Comparison of ENCODE assay signal across 8 mouse cellular contexts in genomic region chr14:27428973-27429711, GRCm38 (mm10). TPM values are rescaled to one million over a fixed set of nuclear protein-coding genes. Genes with fewer than 3 reads are reported as not detected.
A peak's percentile ranks its signal among the peaks of the same experiment; 100 is the strongest.
DNase-seq lines count a peak whose midpoint lies in the region; ATAC-seq and TF ChIP-seq lines count a peak whose summit lies in the region.

No protein-coding gene starts in this region.

- no peaks in the 10 kb centered on the region for H3K4me1 ChIP-seq in ES-Bruce4 (ENCODE audit: control insufficient read depth, insufficient read depth, low read length)
- H3K4me1 ChIP-seq in forebrain, embryonic 13.5 days: peaks cover 7% of the 10 kb centered on the region; the same call in 1 of the 2 replicates
- no peaks in the 10 kb centered on the region for H3K4me1 ChIP-seq in lung, embryonic 14.5 days (ENCODE audit: insufficient read depth)
- peaks cover 3% of the 10 kb centered on the region for H3K4me1 ChIP-seq in olfactory bulb, adult 2 months (ENCODE audit: control insufficient read depth, insufficient read depth, low read length)
- peaks cover 3% of the 10 kb centered on the region; the same call in 1 of the 2 replicates for H3K4me1 ChIP-seq in thymus, adult 2 months (replicated peaks; ENCODE audit: control insufficient read depth, insufficient read depth, low read length)

- no peak for TF ChIP-seq CTCF in ES-Bruce4 (IDR thresholded peaks at IDR 0.05; ENCODE audit: low read depth, low read length)
- TF ChIP-seq CTCF in lung, embryonic 14.5 days (IDR thresholded peaks at IDR 0.05; ENCODE audit: low read depth): no peak
- TF ChIP-seq CTCF in olfactory bulb, adult 2 months (IDR thresholded peaks at IDR 0.05; ENCODE audit: insufficient read depth, low read depth, low read length): no peak
- TF ChIP-seq CTCF in thymus, adult 2 months (IDR thresholded peaks at IDR 0.05; ENCODE audit: borderline replicate concordance, control insufficient read depth, extremely low read depth, insufficient read depth, low read length, poor library complexity): no peak

- TF ChIP-seq POLR2A in ES-Bruce4 (IDR thresholded peaks at IDR 0.05; ENCODE audit: insufficient read depth, low read length): no peak
- no peak; the same call in 1 of the 2 replicates for TF ChIP-seq POLR2A in olfactory bulb, adult 2 months (IDR thresholded peaks at IDR 0.05; ENCODE audit: insufficient read depth, low read depth, low read length)
- no peak; the same call in 1 of the 2 replicates for TF ChIP-seq POLR2A in thymus, adult 2 months (IDR thresholded peaks at IDR 0.05; ENCODE audit: control insufficient read depth, extremely low read depth, insufficient read depth, low read length, poor library complexity)

- 0 out of 2 replicates have a peak, but pooled peaks have one; percentile 1 for TF ChIP-seq EP300 in ES-Bruce4 (IDR thresholded peaks at IDR 0.05; ENCODE audit: insufficient read depth, low read depth, low read length)

- H3K4me2 ChIP-seq in forebrain, embryonic 13.5 days: peak overlapping the region; percentile 79
- H3K4me2 ChIP-seq in lung, embryonic 14.5 days: peak overlapping the region; percentile 91

- WGBS in forebrain, embryonic 13.5 days: under 1% methylated on average over 45 of the region's 78 CpGs
- under 1% methylated on average over 73 of the region's 78 CpGs for WGBS in lung, embryonic 14.5 days
- under 1% methylated on average over 76 of the region's 78 CpGs for WGBS in olfactory bulb, adult 2 months
- WGBS in thymus, adult 2 months: 1% methylated on average over 78 of the region's 78 CpGs

- intact Hi-C loops in heart, postnatal 14 days (cut with DNase I): loop anchor here (10.0 kb wide), 1 partner anchor 384 kb away; no protein-coding TSS in a partner anchor

- peak overlapping the region; percentile 79 for H3K27ac ChIP-seq in ES-Bruce4 (ENCODE audit: insufficient read depth, low read length)
- peak overlapping the region; percentile 98 for H3K27ac ChIP-seq in forebrain, embryonic 13.5 days
- H3K27ac ChIP-seq in lung, embryonic 14.5 days (ENCODE audit: low read depth): peak overlapping the region; percentile 100
- H3K27ac ChIP-seq in olfactory bulb, adult 2 months (ENCODE audit: insufficient read depth, low read depth, low read length): peak overlapping the region; percentile 98
- H3K27ac ChIP-seq in thymus, adult 2 months (ENCODE audit: control insufficient read depth, insufficient read depth, low read length): peak overlapping the region; percentile 70

- DNase-seq in c-Kit-positive CD71-positive TER-119-positive erythroid progenitor cells, embryonic 14.5 days (ENCODE audit: low spot score): peak; percentile 63
- DNase-seq in heart, postnatal 14 days: peak; percentile 86
- peak; percentile 77 to 84 for DNase-seq in layer of hippocampus, adult 18-20 months (ENCODE audit: low spot score in 2 of 2)
- peak; percentile 86 for DNase-seq in lung, embryonic 14.5 days
- DNase-seq in thymus, adult 2 months: peak; percentile 75

- ATAC-seq in forebrain, embryonic 13.5 days: peak; percentile 89
- ATAC-seq in lung, embryonic 14.5 days (ENCODE audit: insufficient read depth): peak; percentile 84

- peak overlapping the region; percentile 97 for H3K9ac ChIP-seq in ES-Bruce4 (ENCODE audit: low read depth, poor library complexity, severe bottlenecking)
- peak overlapping the region; percentile 88 for H3K9ac ChIP-seq in forebrain, embryonic 13.5 days
- peak overlapping the region; percentile 91 for H3K9ac ChIP-seq in lung, embryonic 14.5 days

- peaks cover 6% of the 10 kb centered on the region; the same call in 1 of the 2 replicates for H3K9me3 ChIP-seq in ES-Bruce4 (replicated peaks; ENCODE audit: control insufficient read depth, insufficient read depth, low read length, poor library complexity, severe bottlenecking)
- peaks cover 8% of the 10 kb centered on the region for H3K9me3 ChIP-seq in forebrain, embryonic 13.5 days (replicated peaks)
- H3K9me3 ChIP-seq in lung, embryonic 14.5 days (ENCODE audit: low read depth, low read length): peaks cover 20% of the 10 kb centered on the region

- H3K36me3 ChIP-seq in ES-Bruce4 (ENCODE audit: control insufficient read depth, insufficient read depth, low read length, poor library complexity, severe bottlenecking): peaks cover 21% of the 10 kb centered on the region
- H3K36me3 ChIP-seq in forebrain, embryonic 13.5 days (ENCODE audit: poor library complexity, severe bottlenecking): peaks cover 29% of the 10 kb centered on the region
- H3K36me3 ChIP-seq in lung, embryonic 14.5 days (ENCODE audit: insufficient read depth): peaks cover 20% of the 10 kb centered on the region; the same call in 1 of the 2 replicates
- H3K36me3 ChIP-seq in thymus, adult 2 months (ENCODE audit: control insufficient read depth, insufficient read depth, low read length): no peaks in the 10 kb centered on the region; the same call in 1 of the 2 replicates

- no peaks in the 10 kb centered on the region for H3K27me3 ChIP-seq in ES-Bruce4 (ENCODE audit: control insufficient read depth, insufficient read depth, low read length, poor library complexity, severe bottlenecking)
- H3K27me3 ChIP-seq in forebrain, embryonic 13.5 days: peaks cover 4% of the 10 kb centered on the region; the same call in 1 of the 2 replicates
- H3K27me3 ChIP-seq in lung, embryonic 14.5 days (ENCODE audit: insufficient read depth, low read length): no peaks in the 10 kb centered on the region
- no peaks in the 10 kb centered on the region for H3K27me3 ChIP-seq in thymus, adult 2 months (ENCODE audit: control insufficient read depth, insufficient read depth, low read length)

- H3K4me3 ChIP-seq in ES-Bruce4 (ENCODE audit: low read depth, low read length): peak overlapping the region; percentile 95
- H3K4me3 ChIP-seq in forebrain, embryonic 13.5 days: peak overlapping the region; percentile 72
- peak overlapping the region; percentile 69 for H3K4me3 ChIP-seq in lung, embryonic 14.5 days (ENCODE audit: low read depth, low read length)
- peak overlapping the region; percentile 79 for H3K4me3 ChIP-seq in olfactory bulb, adult 2 months (ENCODE audit: insufficient read depth, low read depth, low read length)
- H3K4me3 ChIP-seq in thymus, adult 2 months (ENCODE audit: control insufficient read depth, insufficient read depth, low read length): peak overlapping the region; percentile 60

RNA-seq across cellular contexts. Expression of gene Fam208a, which starts 0.5 kb away (rescaled TPM):
- polyA plus RNA-seq in ES-Bruce4 (2011; ENCODE audit: insufficient read depth, insufficient read length, low read depth, missing spikeins): 43.3 and 44.5 TPM in 2 replicates
- polyA plus RNA-seq in forebrain, embryonic 13.5 days (2015; fragmentation: Nextera tagmentation; extraction: Ambion mirVana): 15.7 and 16.2 TPM in 2 replicates
- total RNA-seq in heart, postnatal 14 days (2021): 10 to 100 TPM; 14.2 to 14.5 TPM
- total RNA-seq in layer of hippocampus, adult 18-20 months (2021): 10 to 100 TPM; 29.4 to 30.6 TPM
- polyA plus RNA-seq in lung, embryonic 14.5 days (2014; fragmentation: Nextera tagmentation; extraction: Ambion mirVana): 13.7 and 14.6 TPM in 2 replicates
- polyA plus RNA-seq in olfactory bulb, adult 2 months (2012; ENCODE audit: insufficient read depth, insufficient read length, low replicate concordance, missing spikeins): 80.2 and 100 TPM in 2 replicates
- polyA plus RNA-seq in thymus, adult 2 months (2012; rRNA removed): 8.9 and 11.5 TPM in 2 replicates

Comparison
In these comparisons a context has a peak if more than half of its experiments do, and no peak if none do; other contexts are left out.
1. Peak in every context shown above with its lines: DNase-seq, ATAC-seq, H3K4me3 ChIP-seq and H3K27ac ChIP-seq.